Mouse (Mus musculus) embryonic stem cell, embryonic (primary cell): ENCODE measurements at regions not wholly inside any gene's neighbourhood (a gene's known extent, or its start where the extent isn't known, plus 50 kb on each side); places are given as distances from the start of the nearest gene placed in this dataset.
"Not testable (repeated sequence)": the region's sequence is repeated elsewhere in the genome, so short reads cannot be mapped to it uniquely, and the experiment has no call there.

ENCODE experiments used
- CTCF ChIA-PET, 4 experiments: fragments of 300-600 bp in 2 of 4; fragments of 350-600 bp in 2 of 4; sonication (Branson Sonifier 250); formaldehyde crosslinking; loops; one replicate each; lab custom pipeline; 2022; ENCODE audit warnings: inconsistent platforms in 2 of 4; lab: Charles Lee
- POLR2A ChIA-PET, 4 experiments: fragments of 300-600 bp in 2 of 4; fragments of 350-600 bp in 2 of 4; sonication (Branson Sonifier 250); formaldehyde crosslinking; loops; one replicate each; lab custom pipeline; 2022; ENCODE audit warnings: antibody characterized with exemption in 4 of 4, inconsistent platforms in 1 of 4; lab: Charles Lee

GRCm38 (mm10) chr15:37080395-37080794, 72.8 kb upstream of the Zfp706 start:
- ChIA-PET CTCF (interaction anchor here in 3 of 4 experiments (0.6 to 2.7 kb wide), 4 partner anchors 8 to 295 kb away, joined by 3 to 10 read pairs (median 6); no protein-coding TSS in a partner anchor), POLR2A (interaction anchor here in 3 of 4 experiments (0.6 to 9.0 kb wide), 64 partner anchors 10 to 1305 kb away, joined by 3 to 576 read pairs (median 6); partner anchors contain the start of gene Zfp706 (in 3 of the 3))

GRCm38 (mm10) chr15:37074207-37074606, 66.6 kb upstream of the Zfp706 start:
- CTCF ChIA-PET, POLR2A ChIA-PET: not testable (repeated sequence)

GRCm38 (mm10) chr15:37072202-37072862, 64.8 kb upstream of the Zfp706 start:
- POLR2A ChIA-PET, result interaction anchor here in 3 of 4 experiments (0.7 to 6.2 kb wide), 37 partner anchors 9 to 988 kb away, joined by 3 to 576 read pairs (median 5); partner anchors contain the start of gene Zfp706 (in 2 of the 3)
- CTCF ChIA-PET, result interaction anchor here in 3 of 4 experiments (1.4 to 2.1 kb wide), 3 partner anchors 8 to 29 kb away, joined by 3 to 10 read pairs (median 8); no protein-coding TSS in a partner anchor

GRCm38 (mm10) chr15:37070188-37070587, 62.6 kb upstream of the Zfp706 start:
- ChIA-PET POLR2A (interaction anchor here in 3 of 4 experiments (0.8 to 6.2 kb wide), 23 partner anchors 8 to 310 kb away, joined by 3 to 576 read pairs (median 13); partner anchors contain the start of gene Zfp706 (in 3 of the 3)), CTCF (interaction anchor here in 1 of 4 experiments (1.0 kb wide), 1 partner anchor 10 kb away, joined by 3 read pairs; no protein-coding TSS in a partner anchor)

- POLR2A ChIA-PET, result interaction anchor here in 3 of 4 experiments (0.8 to 6.2 kb wide), 14 partner anchors 10 to 273 kb away, joined by 3 to 576 read pairs (median 5); partner anchors contain the start of gene Zfp706 (in 1 of the 3)
- CTCF ChIA-PET, result no interaction called here
Observed at GRCm38 (mm10) chr15:37067326-37067725, 59.8 kb upstream of the Zfp706 start.

GRCm38 (mm10) chr15:37065926-37066550, 58.5 kb upstream of the Zfp706 start:
- POLR2A ChIA-PET, result interaction anchor here in 3 of 4 experiments (0.6 to 7.1 kb wide), 14 partner anchors 9 to 179 kb away, joined by 3 to 292 read pairs (median 5); partner anchors contain the start of gene Zfp706 (in 1 of the 3)
- CTCF ChIA-PET, result no interaction called here

- POLR2A ChIA-PET, result interaction anchor here in 3 of 4 experiments (0.6 to 7.1 kb wide), 12 partner anchors 8 to 179 kb away, joined by 3 to 292 read pairs (median 5); partner anchors contain the start of gene Zfp706 (in 1 of the 3)
- CTCF ChIA-PET, result no interaction called here
Observed at GRCm38 (mm10) chr15:37065408-37065807, 57.8 kb upstream of the Zfp706 start.

- ChIA-PET POLR2A (interaction anchor here in 3 of 4 experiments (0.7 to 7.1 kb wide), 19 partner anchors 7 to 471 kb away, joined by 3 to 292 read pairs (median 8); partner anchors contain the start of gene Zfp706 (in 2 of the 3)), CTCF (no interaction called here)
Observed at GRCm38 (mm10) chr15:37063781-37064383, 56.3 kb upstream of the Zfp706 start.

GRCm38 (mm10) chr15:37062585-37062984, 55.0 kb upstream of the Zfp706 start:
- ChIA-PET CTCF (interaction anchor here in 1 of 4 experiments (0.6 kb wide), 1 partner anchor 300 kb away, joined by 5 read pairs; no protein-coding TSS in a partner anchor), POLR2A (interaction anchor here (0.6 to 7.1 kb wide), 23 partner anchors 8 to 302 kb away, joined by 3 to 292 read pairs (median 9); partner anchors contain the start of gene Zfp706 (in 2 of the 4))

- CTCF ChIA-PET, result interaction anchor here in 3 of 4 experiments (0.5 to 1.5 kb wide), 5 partner anchors 26 to 119 kb away, joined by 3 to 5 read pairs (median 3); no protein-coding TSS in a partner anchor
- POLR2A ChIA-PET, result interaction anchor here in 3 of 4 experiments (0.6 to 7.1 kb wide), 34 partner anchors 9 to 365 kb away, joined by 3 to 292 read pairs (median 6); partner anchors contain the start of gene Zfp706 (in 3 of the 3)
Observed at GRCm38 (mm10) chr15:37061501-37061900, 53.9 kb upstream of the Zfp706 start.

- POLR2A ChIA-PET, result interaction anchor here in 3 of 4 experiments (0.9 to 7.1 kb wide), 23 partner anchors 10 to 334 kb away, joined by 3 to 292 read pairs (median 11); partner anchors contain the start of gene Zfp706 (in 3 of the 3)
- CTCF ChIA-PET, result interaction anchor here in 2 of 4 experiments (0.6 to 1.5 kb wide), 3 partner anchors 39 to 419 kb away, joined by 3 to 4 read pairs (median 3); no protein-coding TSS in a partner anchor
Observed at GRCm38 (mm10) chr15:37060831-37061230, 53.3 kb upstream of the Zfp706 start.
